Mouse (Mus musculus) spleen, postnatal 10 days (tissue): Measurements from ENCODE around the gene Ripor1.
"Not testable (repeated sequence)": the region's sequence is repeated elsewhere in the genome, so short reads cannot be mapped to it uniquely, and the experiment has no call there.

Experiments used
- DNase-seq, 2 experiments: peaks; one replicate each; pipeline ENCODE4 v3.0.0; 2021 to 2022; ENCODE audit warnings: low spot score in 2 of 2

Gene Ripor1

GRCm38 (mm10) chr8:105604804-105605381, at the start of gene Ripor1:
Gene Ripor1 (plus strand): TSS chr8:105605255.
- peak; percentile 75 to 85 for DNase-seq

GRCm38 (mm10) chr8:105562863-105563262, 42.2 kb upstream of the Ripor1 start:
- DNase-seq, result no peak

- DNase-seq, result peak in 1 of 2 experiments; percentile 26
Measured at GRCm38 (mm10) chr8:105563871-105564270, 41.2 kb upstream of the Ripor1 start.

DNA sequence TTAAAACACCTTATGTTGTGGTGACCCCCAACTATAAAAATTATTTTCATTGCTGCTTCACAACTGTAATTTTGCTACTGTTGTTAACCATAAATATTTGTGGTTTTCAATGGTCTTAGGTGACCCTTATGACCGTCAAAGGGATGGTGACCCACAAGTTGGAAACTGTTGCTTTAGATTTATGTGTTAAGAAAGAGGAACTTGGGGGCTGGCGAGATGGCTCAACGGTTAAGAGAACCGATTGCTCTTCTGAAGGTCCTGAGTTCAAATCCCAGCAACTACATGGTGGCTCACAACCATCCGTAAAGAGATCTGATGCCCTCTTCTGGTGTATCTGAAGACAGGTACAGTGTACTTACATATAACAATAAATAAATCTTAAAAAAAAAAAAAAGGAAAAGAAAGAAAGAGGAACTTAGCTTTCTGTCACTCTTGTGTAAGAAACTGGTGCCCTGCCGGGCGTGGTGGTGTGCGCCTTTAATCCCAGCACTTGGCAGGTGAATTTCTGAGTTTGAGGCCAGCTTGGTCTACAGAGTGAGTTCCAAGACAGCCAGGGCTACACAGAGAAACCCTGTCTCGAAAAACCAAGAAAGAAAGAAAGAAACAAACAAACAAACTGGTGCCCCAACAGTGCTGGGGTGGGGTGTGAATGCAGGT, 40.4 kb upstream of the Ripor1 start:
- DNase-seq, result peak in 1 of 2 experiments; percentile 31

DNA sequence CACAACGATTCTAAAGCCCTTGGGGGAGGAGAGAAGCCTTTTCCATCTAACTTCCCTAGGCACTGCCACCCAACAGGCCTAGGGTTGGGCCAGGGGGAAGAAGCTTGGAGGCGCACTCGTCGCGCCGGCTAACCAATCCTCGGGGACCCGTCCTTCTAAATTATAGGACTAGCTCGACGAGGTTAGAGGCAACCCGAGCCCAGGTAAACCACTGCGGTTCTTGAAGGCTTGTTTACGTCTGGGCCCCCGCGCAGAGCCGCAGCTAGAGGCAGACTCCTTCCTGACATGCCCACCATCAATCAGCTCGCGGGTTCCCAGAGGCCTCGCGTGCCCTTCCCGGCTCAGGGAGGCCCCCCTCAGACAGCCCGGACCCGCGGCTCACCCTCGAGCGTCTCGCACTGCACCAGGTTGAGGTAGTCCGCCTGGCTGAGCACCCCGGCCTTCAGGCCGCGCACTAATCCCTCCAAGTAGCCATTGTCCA, 39.6 kb upstream of the Ripor1 start:
- DNase-seq, result peak in 1 of 2 experiments; percentile 69

DNA sequence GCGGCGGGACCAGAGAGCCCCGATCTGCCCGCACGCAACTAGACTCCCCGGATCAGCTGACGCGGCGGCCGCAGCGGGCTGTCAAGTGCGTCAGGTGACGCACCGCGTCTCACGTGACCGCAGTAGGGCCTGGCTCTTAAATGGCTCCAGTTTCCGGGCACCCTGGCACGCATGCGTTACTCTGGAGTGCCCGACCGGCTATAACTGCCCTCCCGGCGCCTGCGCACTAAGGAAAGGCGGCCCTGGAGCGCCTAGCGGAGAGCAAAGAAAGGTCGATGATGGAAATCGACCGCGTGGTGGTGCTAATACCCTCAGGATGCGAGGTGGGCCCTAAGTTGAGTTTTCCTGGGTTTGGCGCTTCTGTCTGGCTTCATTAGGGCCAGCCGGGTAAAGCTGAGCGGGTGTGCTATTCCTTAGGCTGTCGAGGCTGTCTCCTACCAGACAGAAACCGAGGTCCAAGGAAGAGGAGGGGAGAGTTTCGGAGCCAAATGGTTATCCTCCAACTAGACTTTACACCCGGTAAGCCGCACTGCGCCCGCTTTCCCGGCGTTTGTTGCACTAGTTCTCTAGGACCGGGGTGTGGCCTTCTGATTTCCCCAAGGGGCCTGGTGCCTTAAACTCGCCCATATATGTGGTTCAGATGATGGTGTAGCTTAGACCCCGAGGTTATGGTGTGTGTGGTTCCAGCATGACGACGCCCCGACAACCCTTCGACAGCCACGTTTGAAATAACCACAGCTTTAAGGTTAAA, 38.9 kb upstream of the Ripor1 start, which contains the start of gene Atp6v0d1:
TSS of gene Atp6v0d1 (minus strand) at position 96 of the 751 bp plus-strand sequence.
- peak; percentile 95 to 100 for DNase-seq

DNA sequence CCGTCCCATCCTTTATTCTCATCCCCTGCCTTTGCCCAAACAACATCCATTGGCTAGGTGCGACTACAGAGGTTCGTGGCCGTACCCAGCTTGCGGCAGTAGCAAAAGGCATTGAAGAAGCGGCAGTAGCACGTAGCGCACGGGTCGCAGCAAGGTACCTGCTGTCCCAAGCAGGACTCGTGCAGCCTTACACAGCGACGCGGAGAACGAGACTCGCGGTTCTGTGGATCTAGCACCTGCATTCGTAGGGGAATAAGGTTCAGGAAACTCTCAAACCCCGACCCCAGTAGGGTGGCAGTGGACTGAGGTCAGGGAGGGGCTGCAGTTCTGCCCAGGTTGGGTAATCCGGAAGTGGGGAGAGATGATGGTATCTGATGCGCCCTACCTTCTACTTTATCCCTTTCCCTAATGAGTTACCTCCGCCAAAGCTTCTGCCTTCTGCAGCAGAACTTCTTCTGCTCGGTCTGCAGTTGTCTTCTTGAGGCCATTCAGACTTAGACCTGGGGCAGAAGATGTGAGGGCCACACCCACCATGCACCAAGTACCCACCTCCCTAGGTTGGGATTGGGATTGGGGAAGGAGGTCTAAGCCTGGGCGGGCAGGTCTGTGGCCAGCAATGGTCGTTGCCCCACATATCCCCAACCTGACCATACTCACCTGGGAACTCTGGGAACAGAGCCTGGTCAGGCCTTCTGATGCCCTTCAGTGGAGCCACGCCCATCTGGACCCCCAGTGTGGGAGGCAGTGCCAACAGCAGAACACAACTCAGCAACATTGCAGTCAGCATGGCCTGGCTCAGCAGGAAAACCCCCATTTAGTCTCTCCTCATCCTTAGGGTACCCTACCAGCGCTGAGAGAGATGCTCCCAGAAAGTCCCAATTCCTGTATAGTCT, 38.1 kb upstream of the Ripor1 start:
- DNase-seq, result peak; percentile 57 to 58

DNA sequence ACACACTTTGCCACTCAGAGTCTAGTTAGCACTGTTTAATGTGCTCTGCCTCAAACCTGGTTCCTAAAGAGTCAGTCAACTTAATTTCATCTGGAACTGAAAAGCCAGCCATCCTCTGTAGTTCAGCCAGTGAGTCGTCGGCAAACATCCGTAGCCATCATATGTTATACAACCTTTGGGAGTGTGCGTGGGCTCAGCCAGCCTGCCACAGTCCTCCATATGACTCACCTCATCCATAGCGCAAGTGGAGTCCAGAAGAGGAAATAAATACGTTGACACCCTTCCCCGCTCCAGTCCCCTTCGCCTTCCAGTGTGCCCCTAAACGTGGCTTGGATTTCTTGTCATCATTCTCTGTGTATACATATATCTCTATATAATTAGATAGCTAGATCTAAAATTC, 33.2 kb upstream of the Ripor1 start:
- DNase-seq, result no peak

GRCm38 (mm10) chr8:105573427-105573826, 31.6 kb upstream of the Ripor1 start:
- peak in 1 of 2 experiments; percentile 27 for DNase-seq

GRCm38 (mm10) chr8:105574741-105575140, 30.3 kb upstream of the Ripor1 start:
- no peak for DNase-seq

DNA sequence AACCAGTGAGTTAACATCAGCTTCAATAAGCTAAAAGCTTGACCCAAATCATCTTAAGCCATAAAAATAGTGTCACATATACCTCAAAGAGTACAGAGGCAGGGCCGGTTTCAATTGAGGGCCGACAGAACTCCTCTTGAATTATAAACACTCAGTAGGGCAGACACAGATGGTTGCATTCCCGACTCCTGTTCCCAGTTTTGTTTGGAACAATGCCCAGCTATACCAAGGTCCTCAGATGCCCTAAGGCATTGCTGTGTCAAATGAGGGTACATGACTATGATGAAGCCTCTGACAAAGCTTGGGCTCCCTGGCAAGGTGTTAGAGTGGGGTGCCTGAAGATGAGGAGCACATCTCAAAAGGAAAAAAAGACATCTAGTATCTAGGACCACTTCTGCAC, 29.5 kb upstream of the Ripor1 start:
- no peak for DNase-seq

GRCm38 (mm10) chr8:105579719-105580118, 25.3 kb upstream of the Ripor1 start:
- DNase-seq, result no peak

DNA sequence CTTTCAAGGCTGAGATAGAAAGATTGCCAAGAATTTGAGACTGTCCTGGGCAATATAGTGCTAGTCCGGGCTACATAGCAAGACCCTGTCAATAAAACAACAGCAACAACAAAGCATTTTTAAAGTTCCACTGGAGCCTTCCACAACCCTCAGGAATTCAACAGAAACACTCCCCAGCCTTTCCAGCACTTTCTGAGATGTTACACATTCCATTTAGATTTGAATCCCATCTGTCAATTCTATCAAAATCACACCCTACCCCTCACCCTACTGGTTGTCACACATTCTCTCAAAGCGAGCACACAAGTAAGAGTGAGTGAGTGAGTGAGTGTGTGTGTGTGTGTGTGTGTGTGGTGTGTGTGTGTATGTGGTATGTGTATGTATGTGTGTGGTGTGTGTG, 12.6 kb upstream of the Ripor1 start:
- no peak for DNase-seq

- no peak for DNase-seq
Measured at GRCm38 (mm10) chr8:105593859-105594258, 11.2 kb upstream of the Ripor1 start.

GRCm38 (mm10) chr8:105594451-105595242, 10.4 kb upstream of the Ripor1 start:
- DNase-seq, result no peak

DNA sequence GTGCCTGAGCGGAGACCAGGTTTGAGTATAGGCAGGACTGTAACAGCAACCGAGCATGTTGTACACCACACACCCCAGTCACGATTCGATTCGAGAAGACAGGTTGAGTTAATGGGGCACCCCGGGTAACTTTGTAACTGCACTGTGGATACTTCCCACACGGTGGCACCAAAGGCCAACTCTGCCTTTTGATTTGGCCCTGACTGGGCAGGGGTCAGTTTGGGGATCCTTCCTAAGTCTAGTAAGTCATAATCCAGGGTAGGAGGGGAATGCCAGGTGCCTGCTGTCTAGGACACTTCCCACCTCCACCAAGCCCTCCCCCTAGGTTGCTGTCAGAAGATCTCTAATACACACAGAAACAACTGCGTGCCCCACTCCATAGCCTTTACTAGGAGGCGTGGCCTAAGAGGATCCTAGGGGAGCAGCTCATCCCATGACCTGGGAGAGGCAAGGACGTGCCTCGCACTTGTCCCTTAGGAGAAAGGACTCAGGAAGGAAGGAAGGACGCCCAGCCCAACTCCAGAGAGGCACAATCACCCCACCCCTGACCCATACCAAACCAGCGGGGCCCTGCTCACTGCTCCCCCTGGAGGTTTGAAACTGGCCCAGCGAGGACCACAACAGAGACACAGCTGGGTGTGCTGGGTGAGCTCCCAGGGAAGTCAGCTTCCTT, 8.6 kb upstream of the Ripor1 start:
- DNase-seq, result peak; percentile 71 to 78

DNA sequence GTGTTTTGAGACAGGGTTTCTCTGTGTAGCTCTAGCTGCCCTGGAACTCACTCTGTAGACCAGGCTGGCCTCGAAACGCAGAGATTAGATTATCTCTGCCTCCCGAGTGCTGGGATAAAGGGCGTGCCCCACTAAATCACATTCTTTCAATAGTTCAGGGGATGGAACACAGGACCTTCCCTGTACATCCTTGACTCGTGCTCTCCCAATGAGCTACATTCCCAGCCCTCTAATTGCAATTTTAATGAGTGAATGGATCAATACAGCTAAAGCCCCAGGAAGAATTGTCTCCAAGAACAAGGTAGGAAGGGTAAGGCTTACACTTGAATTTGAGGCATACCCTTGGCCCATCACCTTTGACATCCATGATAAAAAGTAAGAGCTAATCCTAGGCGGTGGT, 6.3 kb upstream of the Ripor1 start:
- no peak for DNase-seq

DNA sequence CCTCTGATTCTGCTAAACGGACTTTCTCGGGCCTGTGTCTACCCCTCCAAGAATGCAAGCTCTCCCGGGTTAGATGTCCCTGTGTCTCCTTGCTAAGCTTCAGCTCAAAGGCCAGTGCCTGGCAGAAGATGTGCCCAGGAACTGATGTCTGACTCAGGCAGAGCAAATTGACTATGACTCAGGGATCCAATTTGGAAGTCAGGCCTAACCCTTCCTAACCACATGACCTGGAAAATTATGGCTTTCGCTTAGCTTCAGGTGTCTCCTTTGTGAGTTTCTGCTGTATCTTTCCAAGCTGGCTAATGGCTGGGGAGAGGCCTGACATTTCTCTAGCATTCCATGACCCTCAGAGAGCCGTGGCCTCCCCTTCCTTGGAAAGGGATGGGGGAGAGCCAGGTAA, 3.8 kb upstream of the Ripor1 start:
- no peak for DNase-seq

DNA sequence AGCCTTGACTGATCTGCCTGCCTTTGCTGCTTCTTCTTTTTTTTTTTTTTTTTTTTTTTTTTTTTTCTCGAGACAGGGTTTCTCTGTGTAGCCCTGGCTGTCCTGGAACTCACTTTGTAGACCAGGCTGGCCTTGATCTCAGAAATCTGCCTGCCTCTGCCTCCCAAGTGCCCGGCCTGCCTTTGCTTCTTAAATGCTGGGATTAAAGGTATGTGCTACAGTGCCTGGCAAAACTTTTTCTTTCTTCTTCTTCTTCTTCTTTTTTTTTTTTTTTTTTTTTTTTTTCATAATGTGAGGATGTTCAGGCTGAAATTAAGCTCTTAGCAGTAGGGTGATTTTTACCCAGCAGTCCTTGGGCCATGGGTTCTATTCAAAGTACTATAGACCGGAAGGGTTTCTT, 2.5 kb upstream of the Ripor1 start:
- not testable (repeated sequence) for DNase-seq

DNA sequence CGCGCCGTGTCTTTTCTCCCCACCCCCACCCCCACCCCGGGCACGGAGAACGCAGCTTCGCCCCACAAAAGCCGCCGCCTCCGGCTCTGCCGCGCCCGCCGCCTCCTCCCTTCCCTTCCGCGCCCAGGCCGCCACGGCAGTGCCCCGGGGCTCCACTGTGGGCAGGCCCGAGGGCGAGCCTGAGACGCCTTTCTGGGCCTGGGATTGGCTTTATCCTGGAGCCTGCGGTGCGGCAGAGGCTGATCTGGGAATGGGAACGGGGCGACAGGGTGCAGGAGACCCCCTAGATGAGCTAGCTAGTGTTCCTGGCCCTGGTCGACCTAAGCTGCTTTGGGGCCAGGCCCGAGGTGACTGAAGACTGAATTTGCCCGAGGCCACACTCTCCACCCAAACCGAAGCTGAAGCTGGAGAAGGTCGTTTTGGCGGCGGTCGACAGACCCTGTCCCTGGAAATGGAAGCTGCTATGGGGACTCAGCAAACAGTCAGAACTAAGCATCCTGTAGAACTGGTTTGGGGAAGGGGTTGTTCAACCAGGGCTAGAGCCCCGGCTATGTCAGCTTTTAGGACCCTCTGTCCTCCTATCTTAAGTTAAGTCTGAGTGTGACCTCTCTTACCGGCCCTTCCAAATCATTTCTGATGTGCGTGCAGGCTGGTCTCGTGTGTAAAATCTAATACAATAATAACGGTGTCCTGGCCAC, 585 bp downstream of the Ripor1 start:
- DNase-seq, result peak; percentile 71 to 75
